ENCODE assay signal across 19 mouse cellular contexts in the genomic region with DNA sequence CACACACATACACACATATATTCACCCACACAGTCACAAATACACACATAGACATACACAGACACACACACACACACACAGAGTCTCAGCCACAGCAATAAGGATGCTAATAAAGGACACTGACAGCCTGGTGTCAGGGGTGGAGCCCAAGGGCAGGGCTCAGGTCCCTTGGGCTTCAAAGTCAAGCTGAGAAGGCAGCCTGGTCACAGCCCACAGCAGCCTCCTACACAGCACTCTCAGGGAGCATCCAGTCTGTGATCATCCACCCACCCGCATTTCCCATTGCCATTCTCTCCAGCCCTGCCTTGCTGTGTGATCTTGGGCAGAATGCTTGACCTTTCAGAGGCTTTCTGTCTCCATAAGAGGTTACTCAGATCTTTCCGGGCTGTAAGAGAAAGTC. TPM values are rescaled to one million over a fixed set of nuclear protein-coding genes. Genes with fewer than 3 reads are reported as not detected.
A peak's percentile ranks its signal among the peaks of the same experiment; 100 is the strongest.
DNase-seq lines count a peak whose midpoint lies in the region; ATAC-seq and TF ChIP-seq lines count a peak whose summit lies in the region.
"Had no signal": no experiment of that assay in that cellular context is flagged by ENCODE, and none has a peak within 500 bp of the region (broad histone marks: within the 10 kb centered on the region; RNA-seq: fewer than 3 reads in every experiment).

No protein-coding gene starts in this region.

- H3K4me1 ChIP-seq in lung, postnatal 0 days (ENCODE audit: insufficient read depth, low read depth, low read length) = peaks cover 4% of the 10 kb centered on the region; the same call in 1 of the 2 replicates

- no peak for TF ChIP-seq CTCF in lung, postnatal 0 days (IDR thresholded peaks at IDR 0.05)

- no peak overlapping the region for H3K9ac ChIP-seq in lung, postnatal 0 days (replicated peaks; ENCODE audit: low read depth)
- H3K9ac ChIP-seq: embryonic facial prominence, embryonic 15.5 days; liver, embryonic 13.5 days had no signal

- H3K9me3 ChIP-seq in lung, postnatal 0 days (ENCODE audit: low read length) = no peaks in the 10 kb centered on the region
- H3K9me3 ChIP-seq: embryonic facial prominence, embryonic 15.5 days; forebrain, embryonic 10.5 days; liver, embryonic 13.5 days had no signal

- no peak overlapping the region for H3K4me2 ChIP-seq in lung, postnatal 0 days (replicated peaks; ENCODE audit: low read depth, low read length)
- H3K4me2 ChIP-seq: embryonic facial prominence, embryonic 15.5 days; liver, embryonic 13.5 days had no signal

- WGBS in lung, postnatal 0 days = 78% methylated on average over 2 of the region's 2 CpGs

- no peaks in the 10 kb centered on the region for H3K27me3 ChIP-seq in lung, postnatal 0 days (replicated peaks; ENCODE audit: insufficient read depth, low read length)
- H3K27me3 ChIP-seq in splenic B cell, adult 2 months (ENCODE audit: control insufficient read depth, insufficient read depth, low read length, poor library complexity, severe bottlenecking) = no peaks in the 10 kb centered on the region
- H3K27me3 ChIP-seq: embryonic facial prominence, embryonic 15.5 days; liver, embryonic 13.5 days had no signal

- no peak for TF ChIP-seq EP300 in lung, postnatal 0 days (IDR thresholded peaks at IDR 0.05)

- H3K36me3 ChIP-seq in lung, postnatal 0 days (ENCODE audit: insufficient read depth, low read length) = no peaks in the 10 kb centered on the region
- H3K36me3 ChIP-seq in splenic B cell, adult 2 months (ENCODE audit: control insufficient read depth, insufficient read depth, low read length, poor library complexity, severe bottlenecking) = peaks cover 2% of the 10 kb centered on the region; the same call in 1 of the 2 replicates
- H3K36me3 ChIP-seq: forebrain, embryonic 10.5 days; liver, embryonic 13.5 days had no signal

- no peak for DNase-seq in frontal cortex, postnatal 36 days (ENCODE audit: low spot score in 2 of 2)
- DNase-seq in lung, postnatal 0 days (ENCODE audit: low spot score) = no peak
- no peak for DNase-seq in lung, postnatal 14 days
- peak; percentile 70 to 71 for DNase-seq in spleen, postnatal 36 days (ENCODE audit: low spot score in 2 of 2)
- DNase-seq in spleen, postnatal 14 days (ENCODE audit: low spot score in 2 of 2) = no peak
- DNase-seq in splenic B cell, adult 2 months (ENCODE audit: low read depth, low spot score) = peak; percentile 68
- no peak for DNase-seq in urinary bladder, adult 18-20 months (ENCODE audit: low spot score in 2 of 2)
- DNase-seq: cerebellum, postnatal 10 days; embryo, embryonic 11 days; gastrocnemius, postnatal 14 days; heart, adult 2 months; kidney, adult 9 months; liver, embryonic 13.5 days; thymus, adult 18-20 months had no signal

- 0 out of 2 replicates have a peak, but pooled peaks have one; percentile 55 for ATAC-seq in frontal cortex, adult (ENCODE audit: low TSS enrichment)
- peak; percentile 17; the same call in 1 of the 2 replicates for ATAC-seq in lung, postnatal 0 days
- ATAC-seq: midbrain, embryonic 16.5 days had no signal

- no peak overlapping the region for H3K4me3 ChIP-seq in lung, postnatal 0 days (ENCODE audit: low read depth, low read length)
- H3K4me3 ChIP-seq: embryonic facial prominence, embryonic 15.5 days; forebrain, embryonic 10.5 days; heart, adult 2 months; left cerebral cortex, adult 2 months; liver, embryonic 13.5 days had no signal

- no peak overlapping the region for H3K27ac ChIP-seq in lung, postnatal 0 days (ENCODE audit: low read length)
- H3K27ac ChIP-seq: embryonic facial prominence, embryonic 15.5 days; forebrain, embryonic 10.5 days; heart, adult 2 months; liver, embryonic 13.5 days had no signal

RNA-seq across cellular contexts. Expression of a gene that starts 6.1 kb away (rescaled TPM):
- 9.3 and 9.8 TPM in 2 replicates for polyA plus RNA-seq in lung, postnatal 0 days (2015; fragmentation: Nextera tagmentation; extraction: Ambion mirVana)

RNA-seq across cellular contexts. Expression of a gene that starts 50.2 kb away (rescaled TPM):
- 0.35 and 0.58 TPM in 2 replicates for polyA plus RNA-seq in lung, postnatal 0 days (2015; fragmentation: Nextera tagmentation; extraction: Ambion mirVana)

Comparison
In these comparisons a context has a peak if more than half of its experiments do, and no peak if none do; other contexts are left out.
1. DNase-seq: peak in spleen, postnatal 36 days (2 of 2) and splenic B cell, adult 2 months (single experiment); none in frontal cortex, postnatal 36 days (0 of 2), lung, postnatal 0 days (single experiment), lung, postnatal 14 days (single experiment), spleen, postnatal 14 days (0 of 2) and urinary bladder, adult 18-20 months (0 of 2).